Mouse (Mus musculus) testis, postnatal 14 days (tissue): Measurements from ENCODE around the gene Ncaph2.

Experiments used
- DNase-seq: peaks from one replicate; pipeline ENCODE4 v3.0.0; 2021; ENCODE audit warnings: low spot score

Gene Ncaph2

DNA sequence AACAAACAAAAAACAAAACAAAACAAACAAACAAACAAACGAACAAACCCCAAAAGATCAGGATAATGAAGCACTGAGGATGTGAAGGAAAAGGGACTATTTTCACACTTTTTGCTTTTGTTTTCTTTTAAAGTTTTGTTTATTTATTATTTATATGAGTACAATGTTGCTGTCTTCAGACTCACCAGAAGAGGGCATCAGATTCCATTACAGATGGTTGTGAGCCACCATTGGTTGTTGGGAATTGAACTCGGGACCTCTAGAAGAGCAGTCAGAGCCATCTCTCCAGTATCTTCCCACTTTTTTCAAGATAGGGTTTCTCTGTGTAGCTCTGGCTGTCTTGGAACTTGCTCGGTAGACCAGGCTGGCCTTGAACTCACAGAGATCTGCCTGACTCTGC lies 12.2 kb upstream of the Ncaph2 start:
- no peak for DNase-seq

DNA sequence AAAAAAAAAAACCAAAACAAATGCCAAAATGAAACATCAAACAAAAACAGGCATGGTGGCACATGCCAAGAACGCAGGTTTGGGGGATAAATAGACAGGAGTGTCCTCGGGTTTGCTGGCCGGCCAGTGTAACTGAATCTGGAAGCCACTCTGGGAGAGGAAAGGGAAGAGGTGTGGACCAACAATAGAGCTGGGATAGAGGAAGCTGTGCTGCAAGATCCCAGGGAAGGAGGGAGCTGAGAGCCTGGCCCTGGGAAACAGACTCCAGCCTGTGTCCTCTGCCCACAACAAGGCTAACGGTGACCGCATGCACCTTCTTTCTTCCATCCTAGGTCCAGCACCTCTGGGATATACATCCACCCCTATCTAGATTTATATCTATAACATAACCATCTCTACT lies 5.1 kb upstream of the Ncaph2 start:
- DNase-seq: no peak

DNA sequence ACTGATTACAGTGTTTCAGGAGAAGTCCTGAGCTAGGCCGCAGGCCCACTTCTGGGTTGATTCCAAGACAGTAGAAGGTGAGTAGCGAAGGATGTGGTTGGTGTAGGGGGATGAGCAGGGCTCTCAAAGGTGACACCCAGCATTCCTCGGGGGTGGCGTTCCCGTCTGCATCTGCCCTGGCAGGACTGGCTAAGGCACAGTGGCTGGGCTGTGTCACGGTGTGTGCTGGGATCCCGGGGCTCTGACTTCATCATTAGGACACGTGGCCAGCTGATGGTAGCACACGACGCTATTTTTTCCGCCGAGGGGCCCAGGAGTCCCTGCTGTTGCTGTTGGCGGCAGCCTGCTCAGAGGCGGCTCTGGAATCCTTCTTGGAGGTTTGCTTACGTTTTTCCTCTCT lies 4.2 kb upstream of the Ncaph2 start:
- DNase-seq: no peak

DNA sequence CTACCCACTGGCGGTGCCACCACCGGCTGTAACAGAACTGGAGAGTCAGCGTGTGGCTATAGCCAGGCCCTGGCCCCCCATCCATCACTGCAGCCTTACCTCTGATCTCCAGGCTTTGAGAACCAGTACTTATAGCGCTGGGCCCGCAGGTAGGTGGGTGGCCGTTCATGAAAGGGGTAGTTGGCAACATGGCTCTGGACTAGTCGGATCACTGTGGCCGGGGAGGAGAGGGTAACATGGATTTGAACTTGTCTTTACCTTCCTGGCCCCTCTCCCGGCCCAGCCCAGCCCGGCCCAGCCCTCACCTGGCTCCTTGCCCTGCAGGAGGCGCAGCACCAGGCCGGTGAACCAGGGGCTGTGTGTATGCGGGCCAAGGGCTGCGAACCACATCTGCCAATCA lies 3.5 kb upstream of the Ncaph2 start:
- no peak for DNase-seq

DNA sequence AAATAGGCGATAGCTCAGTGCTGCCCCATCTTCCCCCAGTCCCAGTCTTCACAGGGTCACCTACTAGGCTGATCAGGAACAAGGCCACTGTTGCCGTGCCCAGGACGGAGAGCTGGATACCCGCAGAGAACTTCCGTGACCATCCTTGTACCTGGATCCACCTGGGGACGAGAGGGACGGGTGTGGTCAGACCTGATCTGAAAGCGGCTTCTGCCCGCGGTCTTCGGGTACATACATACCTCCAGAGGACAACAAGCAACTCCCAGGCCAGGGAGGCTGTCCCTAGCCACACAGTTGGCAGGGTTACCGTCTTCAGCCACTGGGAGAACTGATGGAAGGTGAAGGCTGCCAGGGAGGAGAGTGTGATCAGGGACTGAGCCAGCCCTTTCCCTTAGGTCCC lies 2.7 kb upstream of the Ncaph2 start:
- no peak for DNase-seq

GRCm38 (mm10) chr15:89353837-89354236 lies 1.7 kb upstream of the Ncaph2 start:
- DNase-seq: no peak

DNA sequence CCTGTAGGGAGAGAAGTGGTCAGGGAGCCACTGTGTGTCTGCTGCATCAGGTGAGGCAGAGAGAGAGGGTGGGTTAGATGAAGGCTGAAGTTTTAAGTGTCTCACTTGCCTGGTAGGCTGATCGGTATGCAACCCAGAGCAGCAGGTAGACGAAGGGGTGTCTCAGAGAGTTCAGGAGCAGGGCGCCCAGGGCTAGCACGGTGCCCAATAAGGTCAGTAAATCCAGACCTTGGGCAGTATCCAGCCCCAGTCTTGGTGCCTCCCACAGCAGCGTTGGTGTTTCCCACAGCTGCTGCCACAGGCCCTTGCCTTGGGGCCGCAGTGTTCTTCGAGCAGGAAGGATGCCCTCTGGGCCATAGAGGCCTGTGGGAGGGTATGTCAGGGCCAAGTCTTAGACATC lies 1.1 kb upstream of the Ncaph2 start:
- DNase-seq: no peak

DNA sequence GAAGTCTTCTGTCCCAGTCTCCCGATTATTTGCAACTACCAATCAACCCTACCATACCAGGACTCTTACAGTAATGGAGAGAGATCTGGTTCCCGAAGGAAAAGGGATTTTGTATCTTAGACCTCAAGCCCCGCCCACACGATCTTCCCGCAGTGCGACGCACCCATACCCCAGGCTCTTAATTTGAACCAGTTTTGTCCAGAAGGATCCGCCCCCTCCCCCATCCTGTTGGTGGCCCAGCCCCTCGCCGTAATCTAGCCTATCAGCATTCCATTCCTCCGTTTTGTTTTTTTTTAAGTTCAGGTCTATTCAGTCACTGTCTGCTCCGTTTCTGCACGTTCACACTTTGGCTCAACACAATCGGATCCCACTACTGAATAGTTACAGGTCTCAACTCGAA lies 853 bp downstream of the Ncaph2 start:
- DNase-seq: peak; percentile 84

DNA sequence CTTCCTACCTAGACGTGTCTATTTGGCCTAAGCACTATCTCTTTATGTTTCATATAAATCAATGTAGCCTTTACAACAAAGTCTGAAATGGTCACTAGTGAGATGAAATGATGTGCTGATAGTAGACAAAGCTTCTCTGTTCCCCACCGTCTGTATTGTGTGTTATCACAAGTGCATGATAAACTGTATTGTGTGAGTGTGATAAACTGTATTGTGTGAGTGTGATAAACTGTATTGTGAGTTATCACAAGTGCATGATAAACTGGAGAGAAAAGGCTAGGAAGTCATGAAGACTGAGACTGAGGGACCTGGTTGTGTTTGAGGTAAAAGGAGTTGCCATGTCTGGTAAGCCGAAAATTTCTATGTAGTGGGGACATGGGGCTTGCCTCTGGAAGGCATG lies 3.3 kb downstream of the Ncaph2 start:
- DNase-seq: no peak

DNA sequence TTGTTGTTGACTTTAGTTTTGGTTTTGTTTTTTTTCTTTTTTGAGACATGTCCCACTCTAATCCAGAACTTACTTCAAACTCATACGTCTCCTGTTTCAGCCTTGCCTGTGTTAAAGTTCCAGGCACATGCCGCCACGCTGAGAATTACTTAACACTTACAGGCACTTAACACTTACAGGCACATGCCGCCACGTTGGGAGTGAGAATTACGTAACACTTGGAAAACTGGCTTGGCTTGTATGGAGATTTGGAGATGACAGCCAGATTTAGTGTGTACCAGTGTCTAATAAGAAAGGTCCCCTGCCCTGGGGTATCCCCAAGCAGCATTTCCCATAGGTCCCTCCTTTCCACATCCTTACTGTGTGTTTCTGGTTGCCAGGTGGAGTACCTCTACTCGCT lies 7.5 kb downstream of the Ncaph2 start:
- DNase-seq: no peak

- no peak for DNase-seq
Observed at GRCm38 (mm10) chr15:89365141-89365551, 9.6 kb downstream of the Ncaph2 start.

- no peak for DNase-seq
Observed at GRCm38 (mm10) chr15:89372068-89372467, 16.5 kb downstream of the Ncaph2 start.

DNA sequence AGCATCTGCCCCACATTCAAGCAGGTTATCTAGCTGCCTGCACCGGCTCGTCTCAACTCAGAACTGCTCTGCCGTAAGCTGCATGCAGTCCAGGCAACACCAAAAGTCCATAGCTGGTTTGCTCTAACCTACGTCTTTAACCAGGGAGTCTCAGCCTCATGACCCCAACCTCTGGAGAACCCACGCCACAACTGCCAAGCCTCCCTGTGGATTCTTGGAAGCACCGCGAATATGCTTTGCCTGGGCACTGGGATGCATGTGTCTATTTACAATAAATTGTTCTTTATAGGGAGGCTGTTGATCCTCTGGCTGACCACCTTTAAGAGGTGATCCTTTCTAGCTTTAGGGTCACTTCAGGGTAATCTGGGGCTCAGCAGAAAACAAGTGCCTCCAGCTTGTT lies 17.0 kb downstream of the Ncaph2 start:
- DNase-seq: no peak

DNA sequence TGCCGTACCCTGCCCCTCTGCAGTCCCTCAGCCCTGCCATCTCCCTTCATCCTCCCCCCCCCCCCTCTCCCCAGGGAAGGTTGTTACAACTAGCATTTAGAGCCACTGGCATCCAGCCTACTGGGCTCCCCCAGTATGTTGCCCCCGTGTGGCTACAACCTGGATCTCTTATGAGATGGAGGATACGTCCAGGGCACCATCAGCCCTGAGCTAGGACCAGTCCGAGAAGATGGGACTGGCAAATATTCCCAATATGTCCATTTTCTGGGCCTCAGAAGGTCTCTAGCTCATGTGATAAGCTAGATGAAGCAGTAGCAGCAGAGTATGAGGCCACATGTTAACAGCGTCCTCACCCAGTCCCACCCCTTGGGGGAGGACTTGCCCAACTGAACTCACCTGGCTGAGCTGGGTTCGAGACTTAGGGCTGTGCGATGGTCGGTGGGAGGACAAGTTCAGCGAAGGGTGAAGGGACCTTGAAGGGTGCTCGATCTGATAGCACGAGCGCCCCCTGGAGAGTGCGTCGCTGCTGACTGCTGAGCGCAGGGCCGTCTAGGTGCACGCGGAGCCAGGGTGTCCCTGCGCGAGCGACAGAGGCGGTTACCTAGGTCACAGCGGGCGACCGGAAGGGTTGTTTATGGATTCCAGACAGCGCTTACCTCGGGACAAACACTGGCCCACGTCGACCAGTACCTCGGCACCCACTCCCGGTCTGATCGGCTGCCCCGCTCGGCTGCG lies 17.7 kb downstream of the Ncaph2 start:
- peak; percentile 83 for DNase-seq

DNA sequence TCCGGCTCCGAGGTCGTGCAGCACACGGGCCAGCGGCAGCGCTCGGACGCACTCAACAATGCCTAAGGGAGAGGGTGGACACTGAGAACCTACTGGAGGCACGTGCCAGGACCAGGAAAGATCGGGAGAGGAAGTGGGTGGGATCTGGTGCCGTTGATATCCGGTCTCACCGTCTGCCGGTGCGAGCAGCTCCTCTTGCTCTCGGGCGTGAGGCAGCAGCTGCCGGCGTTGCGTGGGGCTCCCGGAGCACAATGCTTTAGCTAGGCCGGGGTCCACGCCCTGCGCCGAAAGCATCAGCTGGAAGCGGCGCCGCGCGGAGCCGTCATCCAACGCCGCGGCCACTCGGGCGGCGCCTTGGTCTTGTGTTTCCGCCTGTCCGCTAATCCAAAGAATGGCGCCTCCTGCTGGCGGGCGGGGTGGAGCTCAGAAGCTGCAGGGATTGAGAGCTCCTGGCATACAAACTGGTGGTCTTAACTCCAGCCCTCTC lies 18.3 kb downstream of the Ncaph2 start, which contains the start of gene Sco2:
Gene Sco2, minus strand, starts transcription at position 85 of the 487 bp plus-strand sequence.
- DNase-seq: peak; percentile 89

- DNase-seq: no peak
Observed at GRCm38 (mm10) chr15:89374340-89374739, 18.8 kb downstream of the Ncaph2 start.

- no peak for DNase-seq
Observed at GRCm38 (mm10) chr15:89374801-89375534, 19.4 kb downstream of the Ncaph2 start.

- DNase-seq: no peak
Observed at GRCm38 (mm10) chr15:89376040-89376439, 20.5 kb downstream of the Ncaph2 start.

- no peak for DNase-seq
Observed at GRCm38 (mm10) chr15:89376957-89377356, 21.4 kb downstream of the Ncaph2 start, which contains the start of gene Tymp. Gene Tymp, minus strand, starts transcription at chr15:89377039.

- no peak for DNase-seq
Observed at GRCm38 (mm10) chr15:89377362-89377761, 21.8 kb downstream of the Ncaph2 start.

- no peak for DNase-seq
Observed at GRCm38 (mm10) chr15:89377938-89378828, 22.7 kb downstream of the Ncaph2 start.

GRCm38 (mm10) chr15:89378831-89379401 lies 23.4 kb downstream of the Ncaph2 start, which contains the start of gene Odf3b:
Gene Odf3b, minus strand, starts transcription at chr15:89379282.
- no peak for DNase-seq
